In the genomic region with DNA sequence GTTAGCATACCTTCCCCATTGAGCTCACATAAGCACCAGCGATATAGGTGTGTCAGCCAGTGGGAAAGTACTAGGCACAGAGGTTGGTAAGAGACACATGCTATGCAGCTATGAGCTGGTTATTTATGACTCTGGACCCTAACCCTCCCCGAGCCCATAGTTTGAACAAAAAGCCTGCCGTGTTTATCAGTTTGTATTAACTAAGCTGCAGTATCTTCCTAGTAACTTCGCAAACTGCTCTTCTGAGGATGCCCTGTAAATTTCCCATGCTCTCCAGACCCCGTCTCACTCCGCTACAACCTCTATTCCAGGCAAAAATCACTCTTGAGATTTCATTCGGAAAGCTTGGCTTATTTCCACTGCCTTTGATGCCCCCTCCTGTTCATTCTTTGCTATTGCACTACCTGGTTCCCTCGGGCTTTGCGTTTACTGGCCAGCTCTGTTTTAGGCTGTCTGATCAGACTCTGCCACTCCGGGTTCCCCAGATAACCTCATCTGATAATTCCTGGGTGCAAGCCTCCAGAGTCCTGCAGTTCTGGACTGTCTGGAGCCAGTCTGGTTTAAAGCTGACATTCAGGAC, we compare ENCODE assay signal across 9 mouse cellular contexts. TPM values are rescaled to one million over a fixed set of nuclear protein-coding genes. Genes with fewer than 3 reads are reported as not detected.
A peak's percentile ranks its signal among the peaks of the same experiment; 100 is the strongest.
DNase-seq lines count a peak whose midpoint lies in the region; ATAC-seq lines count a peak whose summit lies in the region.
"Had no signal": no experiment of that assay in that cellular context is flagged by ENCODE, and none has a peak within 500 bp of the region (broad histone marks: within the 10 kb centered on the region; RNA-seq: fewer than 3 reads in every experiment).

No protein-coding gene starts in this region.

- H3K9ac ChIP-seq in hindbrain, embryonic 14.5 days = no peak overlapping the region
- H3K9ac ChIP-seq: limb, embryonic 15.5 days had no signal

- no peaks in the 10 kb centered on the region for H3K4me1 ChIP-seq in hindbrain, embryonic 14.5 days (replicated peaks; ENCODE audit: control insufficient read depth, insufficient read depth, low read length)
- H3K4me1 ChIP-seq in limb, embryonic 10.5 days = no peaks in the 10 kb centered on the region

- no peak overlapping the region for H3K4me2 ChIP-seq in hindbrain, embryonic 14.5 days (replicated peaks)
- H3K4me2 ChIP-seq: limb, embryonic 15.5 days had no signal

- no peak overlapping the region for H3K27ac ChIP-seq in hindbrain, embryonic 14.5 days
- no peak overlapping the region for H3K27ac ChIP-seq in limb, embryonic 10.5 days
- H3K27ac ChIP-seq: limb, embryonic 15.5 days had no signal

- H3K36me3 ChIP-seq in hindbrain, embryonic 14.5 days (replicated peaks; ENCODE audit: control insufficient read depth, insufficient read depth) = no peaks in the 10 kb centered on the region
- no peaks in the 10 kb centered on the region for H3K36me3 ChIP-seq in limb, embryonic 10.5 days
- H3K36me3 ChIP-seq: limb, embryonic 15.5 days had no signal

- H3K27me3 ChIP-seq in hindbrain, embryonic 14.5 days (ENCODE audit: control insufficient read depth, insufficient read depth, low read length) = no peaks in the 10 kb centered on the region
- 0 out of 2 replicates have a peak, but pooled peaks cover 7% of the 10 kb centered on the region for H3K27me3 ChIP-seq in limb, embryonic 10.5 days (ENCODE audit: low read depth, poor library complexity, severe bottlenecking)

- H3K9me3 ChIP-seq in hindbrain, embryonic 14.5 days (ENCODE audit: control insufficient read depth, low read length) = no peaks in the 10 kb centered on the region
- no peaks in the 10 kb centered on the region for H3K9me3 ChIP-seq in limb, embryonic 10.5 days (replicated peaks)
- H3K9me3 ChIP-seq: limb, embryonic 15.5 days had no signal

- WGBS in hindbrain, embryonic 14.5 days = 31% methylated on average over 10 of the region's 10 CpGs
- 37% methylated on average over 10 of the region's 10 CpGs for WGBS in limb, embryonic 10.5 days

- no peak for ATAC-seq in hindbrain, embryonic 14.5 days (ENCODE audit: low FRiP score)

- H3K4me3 ChIP-seq in hindbrain, embryonic 14.5 days (replicated peaks; ENCODE audit: low read length) = no peak overlapping the region
- no peak overlapping the region for H3K4me3 ChIP-seq in limb, embryonic 10.5 days
- H3K4me3 ChIP-seq: limb, embryonic 15.5 days had no signal

- DNase-seq in gastrocnemius, postnatal 10 days = peak; percentile 25
- DNase-seq in gastrocnemius, adult 8-10 months (ENCODE audit: low spot score in 2 of 2) = no peak
- peak; percentile 61 for DNase-seq in A20 (ENCODE audit: low read depth, low spot score)
- peak; percentile 76 for DNase-seq in adrenal gland, postnatal 10 days
- DNase-seq in embryo, embryonic 11.5 days (ENCODE audit: low read depth, low spot score) = peak; percentile 46
- peak; percentile 85 for DNase-seq in hindbrain, embryonic 14.5 days (ENCODE audit: low spot score)
- peak; percentile 51 for DNase-seq in limb, embryonic 10.5 days (ENCODE audit: low spot score)
- DNase-seq in retina, postnatal 7 days (ENCODE audit: low read depth, low spot score) = peak; percentile 43

RNA-seq across cellular contexts. Expression of gene Tm9sf4, which starts 18.4 kb away (rescaled TPM):
- 10 to 100 TPM; 49.4 to 67.7 TPM for total RNA-seq in gastrocnemius, postnatal 10 days (2021)
- 10 to 100 TPM; 25.5 to 30.3 (median 28.4) TPM for total RNA-seq in gastrocnemius, adult 8-10 months (2022)
- 10 to 100 TPM; 88.3 to 96.8 TPM for total RNA-seq in adrenal gland, postnatal 10 days (2021)
- polyA plus RNA-seq in hindbrain, embryonic 14.5 days (2014; fragmentation: Nextera tagmentation; extraction: Ambion mirVana) = 84.0 and 84.3 TPM in 2 replicates
- 66.5 and 84.3 TPM in 2 replicates for polyA plus RNA-seq in limb, embryonic 10.5 days (2016; fragmentation: Nextera tagmentation; extraction: Ambion mirVana)

RNA-seq across cellular contexts. Expression of gene Hck, which starts 34.4 kb away (rescaled TPM):
- 1 to 10 TPM in 1 of 2 experiments, under 1 TPM in 1; 0.85 to 2.3 TPM for total RNA-seq in gastrocnemius, postnatal 10 days (2021)
- under 1 TPM; 0.13 to 0.27 (median 0.21) TPM for total RNA-seq in gastrocnemius, adult 8-10 months (2022)
- 1 to 10 TPM; 2.4 to 3.2 TPM for total RNA-seq in adrenal gland, postnatal 10 days (2021)
- 2.2 and 3.2 TPM in 2 replicates for polyA plus RNA-seq in hindbrain, embryonic 14.5 days (2014; fragmentation: Nextera tagmentation; extraction: Ambion mirVana)
- polyA plus RNA-seq in limb, embryonic 10.5 days (2016; fragmentation: Nextera tagmentation; extraction: Ambion mirVana) = 0.88 and 1.1 TPM in 2 replicates

Comparison
In these comparisons a context has a peak if more than half of its experiments do, and no peak if none do; other contexts are left out.
1. DNase-seq: peak in gastrocnemius, postnatal 10 days (single experiment), A20 (single experiment), adrenal gland, postnatal 10 days (single experiment), embryo, embryonic 11.5 days (single experiment), hindbrain, embryonic 14.5 days (single experiment), limb, embryonic 10.5 days (single experiment) and retina, postnatal 7 days (single experiment); none in gastrocnemius, adult 8-10 months (0 of 2).